Mouse (Mus musculus): ENCODE results near the gene Csad. TPM values are rescaled to one million over a fixed set of nuclear protein-coding genes. Genes with fewer than 3 reads are reported as not detected.

Csad gene
- 10 to 100 TPM; 40.5 to 42.4 TPM for total RNA-seq (2021)
- long read RNA-seq, experiment 1, partial matches to known transcripts, result 2 of 16 reads
- long read RNA-seq, experiment 1, other reads (novel, unspliced or antisense), result 14 of 16 reads
- long read RNA-seq, experiment 2, partial matches to known transcripts, result 8 of 28 reads
- long read RNA-seq, experiment 2, other reads (novel, unspliced or antisense), result 20 of 28 reads

GRCm38 (mm10) chr15:102204674-102205505 is at the start of gene Csad:
Csad (minus strand) TSS chr15:102204724.
- DNase-seq (ENCODE audit: low spot score in 2 of 2), result peak in 1 of 2 experiments; percentile 41

- no peak for DNase-seq (ENCODE audit: low spot score in 2 of 2)
Measured at GRCm38 (mm10) chr15:102250521-102250920, 46.0 kb upstream of the Csad start.

DNA sequence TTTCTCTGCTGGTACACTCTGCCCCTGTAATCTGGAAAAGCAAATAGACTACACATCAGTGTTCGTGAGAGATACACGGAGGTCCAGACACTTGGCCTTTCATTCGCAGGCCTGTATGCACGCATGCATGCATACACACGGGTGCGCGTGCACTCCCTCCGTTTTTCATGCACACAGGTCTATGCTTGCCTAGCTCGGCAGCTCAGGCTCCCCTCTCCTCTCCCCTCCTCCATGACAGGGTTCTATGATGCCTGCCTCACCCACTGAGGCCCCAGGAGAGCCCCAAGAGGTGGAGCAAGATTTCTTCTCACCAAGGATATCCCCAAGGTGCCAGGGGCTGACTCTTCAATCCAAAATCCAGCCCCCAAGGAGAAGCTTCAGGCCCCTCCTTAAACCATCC is 45.4 kb upstream of the Csad start:
- no peak for DNase-seq (ENCODE audit: low spot score in 2 of 2)

DNA sequence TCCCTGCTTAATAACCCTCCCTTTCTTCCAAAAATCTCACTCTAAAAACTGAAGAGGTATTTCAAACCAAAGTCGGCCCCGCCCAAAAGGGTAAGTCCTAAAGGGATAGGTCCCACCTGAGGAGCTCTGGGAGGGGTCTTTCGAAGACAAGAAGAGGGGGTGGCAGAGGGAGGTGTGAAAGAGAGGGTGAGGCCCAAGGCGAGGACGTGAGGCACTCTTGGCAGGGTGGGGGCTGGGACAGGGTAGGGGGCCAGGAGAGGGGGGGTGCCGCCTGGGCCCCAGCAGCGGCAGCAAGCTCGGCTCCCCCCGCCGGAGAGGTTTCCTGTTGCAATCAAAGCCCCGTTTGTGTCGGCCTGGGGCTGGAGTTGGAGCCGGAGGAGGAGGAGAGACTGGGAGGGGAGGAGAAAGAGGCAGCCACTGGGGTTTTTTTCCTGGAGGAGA is 44.7 kb upstream of the Csad start:
- DNase-seq (ENCODE audit: low spot score in 2 of 2), result no peak

DNA sequence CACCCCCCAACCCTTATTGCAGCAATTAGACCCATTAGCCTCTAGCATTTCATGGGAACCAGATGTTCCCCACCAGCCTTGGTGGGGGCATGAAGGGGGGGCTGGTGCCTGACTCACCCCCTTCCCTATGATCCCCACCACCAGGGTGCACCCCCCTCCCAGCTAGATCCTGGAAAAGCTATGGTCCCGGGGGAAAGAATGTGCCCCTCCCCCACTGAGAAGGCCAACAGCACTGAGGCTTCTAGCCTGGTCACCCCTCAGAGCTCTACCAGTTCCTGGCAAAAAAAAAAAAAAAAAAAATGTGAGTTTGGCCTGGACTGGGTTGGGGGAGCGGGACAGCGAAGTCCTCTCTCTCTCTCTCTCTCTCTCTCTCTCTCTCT is 44.3 kb upstream of the Csad start:
- no peak for DNase-seq (ENCODE audit: low spot score in 2 of 2)

- no peak for DNase-seq (ENCODE audit: low spot score in 2 of 2)
Measured at GRCm38 (mm10) chr15:102248131-102248811, 43.7 kb upstream of the Csad start.

- DNase-seq (ENCODE audit: low spot score in 2 of 2), result peak; percentile 48 to 50
Measured at GRCm38 (mm10) chr15:102247252-102248130, 43.0 kb upstream of the Csad start.

- peak; percentile 81 to 85 for DNase-seq (ENCODE audit: low spot score in 2 of 2)
Measured at GRCm38 (mm10) chr15:102246866-102247251, 42.3 kb upstream of the Csad start.

GRCm38 (mm10) chr15:102245891-102246741 is 41.6 kb upstream of the Csad start:
- peak; percentile 55 to 68 for DNase-seq (ENCODE audit: low spot score in 2 of 2)

DNA sequence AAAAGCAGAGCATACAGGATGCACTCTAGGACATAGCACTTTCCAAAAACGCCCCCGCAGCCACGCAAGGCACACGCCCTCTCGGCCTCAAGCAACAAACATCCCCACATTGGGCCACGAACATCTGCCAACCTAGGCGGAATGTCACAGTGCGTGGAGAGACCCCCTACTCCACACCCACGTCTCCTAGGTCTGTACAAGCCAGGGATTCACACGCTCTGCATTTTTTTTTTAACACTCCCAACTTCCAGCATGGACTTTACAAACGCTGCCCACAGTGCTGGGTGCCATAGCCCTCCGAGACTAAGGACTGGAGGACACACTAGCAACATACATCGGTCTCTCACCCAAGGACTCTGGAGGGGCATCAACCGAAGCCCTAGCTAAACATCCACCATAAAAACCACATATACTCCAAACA is 40.9 kb upstream of the Csad start:
- no peak for DNase-seq (ENCODE audit: low spot score in 2 of 2)

GRCm38 (mm10) chr15:102244306-102245191 is 40.0 kb upstream of the Csad start:
- no peak for DNase-seq (ENCODE audit: low spot score in 2 of 2)

- no peak for DNase-seq (ENCODE audit: low spot score in 2 of 2)
Measured at GRCm38 (mm10) chr15:102243229-102244190, 39.0 kb upstream of the Csad start.

- DNase-seq (ENCODE audit: low spot score in 2 of 2), result no peak
Measured at GRCm38 (mm10) chr15:102242404-102243228, 38.1 kb upstream of the Csad start.

DNA sequence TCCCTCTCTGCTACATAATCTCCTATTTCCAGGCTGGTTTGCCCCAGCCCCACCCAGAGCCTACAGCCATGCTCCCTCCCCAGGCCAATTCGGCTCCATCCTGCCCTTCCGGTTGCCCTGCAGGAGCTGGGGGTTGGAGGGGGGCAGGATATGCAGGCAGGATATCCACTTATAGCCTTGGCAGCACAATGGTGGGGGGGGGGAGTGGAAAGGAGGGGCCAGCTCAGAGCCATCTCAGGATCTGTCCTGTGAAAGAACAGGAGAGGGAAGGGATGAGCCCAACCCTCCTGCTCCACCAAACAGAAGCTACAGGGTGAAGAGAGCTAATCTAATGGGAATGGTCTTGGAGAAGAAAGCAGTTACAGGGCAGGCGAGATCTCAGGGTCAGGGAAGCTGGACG is 36.1 kb upstream of the Csad start:
- no peak for DNase-seq (ENCODE audit: low spot score in 2 of 2)

GRCm38 (mm10) chr15:102239851-102240250 is 35.3 kb upstream of the Csad start:
- no peak for DNase-seq (ENCODE audit: low spot score in 2 of 2)

DNA sequence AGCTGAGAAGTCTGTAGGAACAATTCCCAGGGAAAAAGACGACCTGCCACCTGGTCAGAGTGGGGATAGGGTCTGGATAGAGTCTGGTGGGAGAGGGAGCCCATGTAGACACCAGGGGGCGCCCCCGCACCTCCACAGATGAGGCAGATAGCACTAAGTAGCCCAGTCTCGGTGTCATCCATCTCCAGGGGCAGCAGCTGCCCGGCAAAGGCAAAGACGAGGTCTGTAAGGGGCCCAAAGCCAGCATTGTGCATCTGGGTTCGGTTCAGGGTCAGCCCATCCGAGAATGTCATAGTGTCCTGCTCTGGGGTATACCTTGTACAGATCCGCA is 34.7 kb upstream of the Csad start:
- peak; percentile 76 for DNase-seq (ENCODE audit: low spot score in 2 of 2)

Measured in layer of hippocampus, postnatal 14 days (tissue).